Mouse (Mus musculus) limb, embryonic 10.5 days (tissue): ENCODE results near the gene Jade1. TPM values are rescaled to one million over a fixed set of nuclear protein-coding genes. Genes with fewer than 3 reads are reported as not detected.

Experiments
- DNase-seq: peaks from one replicate; pipeline ENCODE4 v3.0.0-alpha.2; 2017; ENCODE audit warnings: low spot score
- H3K27ac ChIP-seq: fragments of 300-500 bp; sonication (generic); 2 replicates; pipeline ENCODE4 v1.5.1; 2016; ENCODE audit warnings: mild to moderate bottlenecking
- H3K27me3 ChIP-seq: fragments of 300-500 bp; sonication (generic); 2 replicates; pipeline ENCODE4 v1.6.1; 2016; ENCODE audit warnings: low read depth, mild to moderate bottlenecking; ENCODE audit not compliant: poor library complexity, severe bottlenecking
- H3K36me3 ChIP-seq: fragments of 300-500 bp; sonication (generic); 2 replicates; pipeline ENCODE4 v1.6.1; 2016; ENCODE audit warnings: mild to moderate bottlenecking, moderate library complexity
- H3K4me1 ChIP-seq: fragments of 300-500 bp; sonication (generic); 2 replicates; pipeline ENCODE4 v1.6.1; 2016
- H3K4me3 ChIP-seq: fragments of 300-500 bp; sonication (generic); 2 replicates; pipeline ENCODE4 v1.5.1; 2016; ENCODE audit warnings: mild to moderate bottlenecking, moderate library complexity
- H3K9me3 ChIP-seq: fragments of 300-500 bp; sonication (generic); replicated peaks from 2 replicates; pipeline ENCODE4 v1.6.1; 2016; ENCODE audit warnings: mild to moderate bottlenecking
- WGBS: fragments of 180-500 bp; shearing (Covaris S2); methylation state at CpG from one replicate; pipeline ENCODE4 v1.1.7; 2016; 5-methylcytosine and 5-hydroxymethylcytosine counted together
- polyA plus RNA-seq: library from polyadenylated mRNA; unstranded; fragments of >200 nt; fragmentation: Nextera tagmentation; extraction: Ambion mirVana; gene quantifications from 2 replicates; pipeline ENCODE4 v1.2.1, GENCODE M21; 2016

The Jade1 gene
- polyA plus RNA-seq, 1 experiment from 2014 or later = 17.6 TPM

GRCm38 (mm10) chr3:41572131-41572530, 16.6 kb downstream of the Jade1 start:
- DNase-seq = no peak
- no peak overlapping the region for H3K4me3 ChIP-seq
- H3K27me3 ChIP-seq = no peaks in the 10 kb centered on the region
- H3K4me1 ChIP-seq = peaks cover 35% of the 10 kb centered on the region
- no peak overlapping the region for H3K27ac ChIP-seq
- no peaks in the 10 kb centered on the region for H3K9me3 ChIP-seq
- 78% methylated on average over 4 of the region's 4 CpGs for WGBS
- H3K36me3 ChIP-seq = no peaks in the 10 kb centered on the region

- H3K4me1 ChIP-seq = peaks cover 35% of the 10 kb centered on the region
- 86% methylated on average over 11 of the region's 11 CpGs for WGBS
These were observed 17.4 kb downstream of the Jade1 start for GRCm38 (mm10) chr3:41572968-41573367.

GRCm38 (mm10) chr3:41574208-41574607, 18.7 kb downstream of the Jade1 start:
- H3K36me3 ChIP-seq = no peaks in the 10 kb centered on the region
- 65% methylated on average over 8 of the region's 8 CpGs for WGBS
- no peak overlapping the region for H3K4me3 ChIP-seq
- no peaks in the 10 kb centered on the region for H3K27me3 ChIP-seq
- H3K9me3 ChIP-seq = no peaks in the 10 kb centered on the region
- H3K27ac ChIP-seq = no peak overlapping the region
- no peak for DNase-seq
- peaks cover 41% of the 10 kb centered on the region for H3K4me1 ChIP-seq

More at GRCm38 (mm10) chr3:41572968-41573367, 17.4 kb downstream of the Jade1 start:
- Histone ChIP-seq H3K4me3 (no peak overlapping the region), H3K27ac (no peak overlapping the region), H3K9me3 (no peaks in the 10 kb centered on the region), H3K36me3 (no peaks in the 10 kb centered on the region), H3K27me3 (no peaks in the 10 kb centered on the region)
- DNase-seq = no peak

- Histone ChIP-seq H3K27me3 (no peaks in the 10 kb centered on the region), H3K4me3 (no peak overlapping the region), H3K4me1 (peaks cover 47% of the 10 kb centered on the region), H3K36me3 (no peaks in the 10 kb centered on the region), H3K27ac (0 out of 2 replicates have a peak overlapping the region, but pooled peaks have one; percentile 37), H3K9me3 (no peaks in the 10 kb centered on the region)
- no peak for DNase-seq
- WGBS = 38% methylated on average over 7 of the region's 7 CpGs
These were observed 19.3 kb downstream of the Jade1 start for GRCm38 (mm10) chr3:41574720-41575435.

GRCm38 (mm10) chr3:41575971-41576370, 20.4 kb downstream of the Jade1 start:
- WGBS = 79% methylated on average over 5 of the region's 5 CpGs
- peaks cover 58% of the 10 kb centered on the region for H3K4me1 ChIP-seq
- no peaks in the 10 kb centered on the region for H3K9me3 ChIP-seq

GRCm38 (mm10) chr3:41577240-41577639, 21.7 kb downstream of the Jade1 start:
- no peak overlapping the region for H3K4me3 ChIP-seq
- peaks cover 63% of the 10 kb centered on the region for H3K4me1 ChIP-seq
- DNase-seq = no peak
- H3K36me3 ChIP-seq = no peaks in the 10 kb centered on the region
- H3K27me3 ChIP-seq = no peaks in the 10 kb centered on the region
- H3K9me3 ChIP-seq = no peaks in the 10 kb centered on the region
- WGBS = 92% methylated on average over 2 of the region's 2 CpGs
- H3K27ac ChIP-seq = no peak overlapping the region

More at GRCm38 (mm10) chr3:41575971-41576370, 20.4 kb downstream of the Jade1 start:
- Histone ChIP-seq H3K4me3 (no peak overlapping the region), H3K27ac (no peak overlapping the region), H3K27me3 (no peaks in the 10 kb centered on the region), H3K36me3 (no peaks in the 10 kb centered on the region)
- DNase-seq = no peak

- 52% methylated on average over 4 of the region's 4 CpGs for WGBS
- Histone ChIP-seq H3K27ac (no peak overlapping the region), H3K4me1 (peaks cover 59% of the 10 kb centered on the region)
These were observed 24.3 kb downstream of the Jade1 start for GRCm38 (mm10) chr3:41579873-41580272.

GRCm38 (mm10) chr3:41580401-41581323, 25.1 kb downstream of the Jade1 start:
- H3K27me3 ChIP-seq = no peaks in the 10 kb centered on the region
- DNase-seq = no peak
- H3K36me3 ChIP-seq = no peaks in the 10 kb centered on the region
- H3K4me3 ChIP-seq = no peak overlapping the region
- H3K9me3 ChIP-seq = no peaks in the 10 kb centered on the region
- H3K4me1 ChIP-seq = peaks cover 51% of the 10 kb centered on the region
- peak overlapping the region; percentile 12; the same call in 1 of the 2 replicates for H3K27ac ChIP-seq
- 57% methylated on average over 14 of the region's 14 CpGs for WGBS

More at GRCm38 (mm10) chr3:41579873-41580272, 24.3 kb downstream of the Jade1 start:
- no peaks in the 10 kb centered on the region for H3K27me3 ChIP-seq
- no peak overlapping the region for H3K4me3 ChIP-seq
- DNase-seq = no peak
- H3K36me3 ChIP-seq = no peaks in the 10 kb centered on the region
- no peaks in the 10 kb centered on the region for H3K9me3 ChIP-seq

GRCm38 (mm10) chr3:41581436-41581835, 25.9 kb downstream of the Jade1 start:
- H3K4me1 ChIP-seq = peaks cover 50% of the 10 kb centered on the region
- peak overlapping the region; percentile 12; the same call in 1 of the 2 replicates for H3K27ac ChIP-seq
- H3K27me3 ChIP-seq = no peaks in the 10 kb centered on the region
- no peaks in the 10 kb centered on the region for H3K9me3 ChIP-seq
- H3K36me3 ChIP-seq = no peaks in the 10 kb centered on the region
- no peak for DNase-seq
- no peak overlapping the region for H3K4me3 ChIP-seq
- 30% methylated on average over 8 of the region's 8 CpGs for WGBS

- Histone ChIP-seq H3K4me1 (peaks cover 54% of the 10 kb centered on the region), H3K27me3 (no peaks in the 10 kb centered on the region), H3K36me3 (no peaks in the 10 kb centered on the region), H3K27ac (peak overlapping the region; percentile 12), H3K4me3 (no peak overlapping the region), H3K9me3 (no peaks in the 10 kb centered on the region)
- DNase-seq = no peak
- 79% methylated on average over 7 of the region's 7 CpGs for WGBS
These were observed 26.7 kb downstream of the Jade1 start for GRCm38 (mm10) chr3:41582256-41582655.

- WGBS = 88% methylated on average over 14 of the region's 14 CpGs
These were observed 27.6 kb downstream of the Jade1 start for GRCm38 (mm10) chr3:41583092-41583491.

GRCm38 (mm10) chr3:41583621-41584020, 28.1 kb downstream of the Jade1 start:
- Histone ChIP-seq H3K27ac (no peak overlapping the region), H3K4me3 (no peak overlapping the region), H3K36me3 (no peaks in the 10 kb centered on the region), H3K27me3 (no peaks in the 10 kb centered on the region), H3K4me1 (peaks cover 59% of the 10 kb centered on the region), H3K9me3 (no peaks in the 10 kb centered on the region)
- DNase-seq = no peak
- 91% methylated on average over 4 of the region's 4 CpGs for WGBS

More at GRCm38 (mm10) chr3:41583092-41583491, 27.6 kb downstream of the Jade1 start:
- H3K9me3 ChIP-seq = no peaks in the 10 kb centered on the region
- no peaks in the 10 kb centered on the region for H3K36me3 ChIP-seq
- no peak overlapping the region for H3K27ac ChIP-seq
- no peaks in the 10 kb centered on the region for H3K27me3 ChIP-seq
- H3K4me3 ChIP-seq = no peak overlapping the region
- DNase-seq = no peak
- H3K4me1 ChIP-seq = peaks cover 61% of the 10 kb centered on the region

- no peaks in the 10 kb centered on the region for H3K27me3 ChIP-seq
- H3K36me3 ChIP-seq = peaks cover 16% of the 10 kb centered on the region
- no peak overlapping the region for H3K4me3 ChIP-seq
- DNase-seq = no peak
- 86% methylated on average over 5 of the region's 5 CpGs for WGBS
- peaks cover 40% of the 10 kb centered on the region for H3K4me1 ChIP-seq
- no peaks in the 10 kb centered on the region for H3K9me3 ChIP-seq
- H3K27ac ChIP-seq = no peak overlapping the region
These were observed 30.0 kb downstream of the Jade1 start for GRCm38 (mm10) chr3:41585548-41585947.
